Mouse (Mus musculus) urinary bladder, postnatal 14 days (tissue): ENCODE data around the gene Krt42.
"Not testable (repeated sequence)": the region's sequence is repeated elsewhere in the genome, so short reads cannot be mapped to it uniquely, and the experiment has no call there.

Experiments used
- DNase-seq: peaks from one replicate; pipeline ENCODE4 v3.0.0; 2021; ENCODE audit warnings: low spot score

Krt42 gene

DNA sequence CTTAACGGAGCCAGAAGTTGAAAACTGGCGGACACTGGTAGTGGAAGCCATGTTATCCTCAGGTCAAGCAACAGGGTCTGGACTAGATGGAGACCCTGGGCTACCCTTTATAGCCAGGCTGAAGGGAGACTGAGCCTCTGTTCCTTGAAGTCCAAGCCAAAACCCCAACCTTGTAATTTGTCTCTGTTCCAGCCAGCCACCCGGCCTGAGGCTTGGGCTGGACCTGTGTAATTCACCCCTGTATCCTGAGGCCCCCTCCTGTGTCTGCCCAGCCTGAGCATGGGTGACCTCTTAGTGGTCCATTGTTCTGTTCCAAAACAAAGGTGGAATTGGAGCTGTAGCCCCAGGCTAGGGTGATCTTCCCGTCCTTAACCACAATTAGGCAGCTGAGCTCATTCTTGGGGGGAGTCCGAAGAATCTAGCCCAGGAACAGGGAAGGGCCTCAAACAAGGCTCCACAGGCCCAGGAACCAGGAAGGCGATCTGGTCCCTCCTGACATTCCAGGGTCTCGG lies at the start of gene Krt42:
Gene Krt42, minus strand, starts transcription at position 51 of the 512 bp plus-strand sequence.
- DNase-seq: no peak

GRCm38 (mm10) chr11:100318529-100319451 lies 49.1 kb upstream of the Krt42 start:
- DNase-seq: no peak

DNA sequence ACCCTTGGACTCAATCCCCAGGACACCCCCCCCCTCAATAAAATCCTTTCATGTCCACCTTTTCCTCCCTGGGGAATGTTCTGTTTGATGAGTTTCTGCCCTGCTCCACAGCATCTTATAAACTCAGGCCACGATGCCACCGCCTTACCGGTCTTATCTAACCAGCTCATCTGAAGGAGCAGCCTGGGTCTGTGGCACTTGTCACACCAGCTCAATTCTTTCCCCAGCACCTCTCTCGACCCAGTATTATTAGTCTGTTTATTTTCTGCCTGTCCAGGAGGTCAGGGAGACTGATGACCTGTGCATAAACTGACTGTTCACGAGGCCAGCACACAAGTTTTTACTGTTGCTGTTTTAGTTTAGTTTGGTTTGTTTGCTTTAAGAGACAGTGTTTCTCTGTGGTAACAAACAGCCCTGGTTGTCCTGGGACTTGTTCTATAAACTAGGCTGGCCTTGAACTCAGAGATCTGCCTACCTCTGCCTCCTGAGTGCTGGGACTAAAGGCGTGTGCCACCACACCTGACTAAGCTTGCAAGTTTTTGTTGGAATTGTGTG lies 48.2 kb upstream of the Krt42 start:
- DNase-seq: no peak

- DNase-seq: no peak
Measured at GRCm38 (mm10) chr11:100315439-100315838, 45.8 kb upstream of the Krt42 start.

DNA sequence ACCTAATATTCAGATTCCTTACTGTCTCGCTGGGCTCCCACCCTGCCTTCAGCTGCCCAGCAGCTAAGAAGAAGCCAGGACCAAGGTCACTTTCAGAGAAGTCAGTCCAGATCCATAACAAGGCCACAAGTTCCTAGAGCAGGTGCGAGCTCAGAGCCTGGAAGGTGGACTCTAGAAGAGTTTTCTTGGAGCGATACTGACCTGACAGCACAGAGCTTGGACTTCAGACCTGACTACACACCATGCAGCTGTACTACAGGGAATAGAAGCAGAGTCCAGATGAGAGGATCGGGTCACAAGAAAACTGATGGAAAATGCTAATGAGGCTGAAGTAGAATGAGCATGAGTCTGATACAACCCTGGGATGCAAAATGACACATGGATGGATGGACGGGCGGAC lies 43.8 kb upstream of the Krt42 start:
- DNase-seq: no peak

GRCm38 (mm10) chr11:100312096-100312679 lies 42.5 kb upstream of the Krt42 start:
- DNase-seq: no peak

GRCm38 (mm10) chr11:100311656-100312055 lies 42.0 kb upstream of the Krt42 start:
- DNase-seq: no peak

GRCm38 (mm10) chr11:100308672-100309071 lies 39.0 kb upstream of the Krt42 start:
- not testable (repeated sequence) for DNase-seq

DNA sequence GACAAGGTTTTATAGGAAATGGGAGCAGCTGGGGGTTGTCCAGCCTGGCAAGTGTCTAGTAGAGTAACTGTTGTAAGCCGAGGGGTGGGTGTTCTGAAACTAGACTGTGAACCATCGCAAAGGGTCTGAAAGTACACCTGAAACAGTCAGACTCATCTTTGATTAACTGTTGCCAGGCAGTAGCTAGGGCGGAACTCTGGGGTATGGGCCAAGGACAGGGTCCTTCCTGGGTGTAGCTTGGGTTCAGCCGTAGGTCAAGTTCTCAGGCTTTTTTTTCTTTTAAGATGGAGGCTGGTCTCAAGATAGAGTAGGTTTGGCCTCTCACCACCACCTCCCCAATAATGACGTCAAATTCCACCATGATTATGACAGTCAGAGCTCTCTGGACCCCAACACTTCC lies 38.2 kb upstream of the Krt42 start:
- no peak for DNase-seq

- DNase-seq: no peak
Measured at GRCm38 (mm10) chr11:100301292-100301691, 31.6 kb upstream of the Krt42 start.

- peak; percentile 73 for DNase-seq
Measured at GRCm38 (mm10) chr11:100300293-100300692, 30.6 kb upstream of the Krt42 start.

- DNase-seq: peak; percentile 87
Measured at GRCm38 (mm10) chr11:100298274-100299036, 28.8 kb upstream of the Krt42 start.

DNA sequence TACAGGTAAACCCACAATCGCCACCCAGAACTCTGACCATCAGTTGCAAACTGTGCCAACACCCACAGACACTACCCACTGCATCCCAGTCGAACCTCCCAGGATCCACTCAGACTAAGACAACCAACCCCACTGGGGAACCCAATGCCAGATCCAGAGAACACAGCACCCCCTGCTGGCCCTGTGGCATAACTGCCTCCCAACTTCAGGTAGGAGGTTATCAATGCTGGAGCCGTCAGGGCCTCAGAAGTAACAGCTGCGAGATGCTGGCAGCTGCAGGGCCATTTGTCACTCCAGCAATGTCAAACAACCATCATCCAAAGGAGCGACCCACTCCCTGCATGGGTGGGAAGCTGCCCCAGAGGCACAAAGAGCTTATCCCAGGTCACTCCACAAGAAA lies 28.1 kb upstream of the Krt42 start:
- no peak for DNase-seq

DNA sequence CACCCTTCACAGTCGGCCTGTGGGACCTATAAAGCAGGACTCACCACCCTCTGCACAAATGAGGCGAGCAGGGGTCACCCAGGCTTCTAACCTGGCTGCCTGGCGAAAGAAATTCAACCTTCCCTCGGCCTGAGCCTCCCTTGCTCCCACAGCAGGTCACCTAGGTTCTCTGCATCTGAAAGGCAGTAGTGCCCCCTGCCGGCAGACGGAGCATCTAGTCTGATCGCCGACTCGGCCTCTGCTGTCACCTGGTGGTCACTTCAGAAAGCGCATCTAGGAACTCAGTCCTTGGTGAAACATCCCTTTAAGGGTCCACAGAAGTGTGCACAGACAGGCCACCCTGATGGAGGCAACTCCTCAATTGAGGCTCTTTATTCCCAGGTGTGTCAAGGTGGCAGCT lies 25.6 kb upstream of the Krt42 start:
- peak; percentile 89 for DNase-seq

DNA sequence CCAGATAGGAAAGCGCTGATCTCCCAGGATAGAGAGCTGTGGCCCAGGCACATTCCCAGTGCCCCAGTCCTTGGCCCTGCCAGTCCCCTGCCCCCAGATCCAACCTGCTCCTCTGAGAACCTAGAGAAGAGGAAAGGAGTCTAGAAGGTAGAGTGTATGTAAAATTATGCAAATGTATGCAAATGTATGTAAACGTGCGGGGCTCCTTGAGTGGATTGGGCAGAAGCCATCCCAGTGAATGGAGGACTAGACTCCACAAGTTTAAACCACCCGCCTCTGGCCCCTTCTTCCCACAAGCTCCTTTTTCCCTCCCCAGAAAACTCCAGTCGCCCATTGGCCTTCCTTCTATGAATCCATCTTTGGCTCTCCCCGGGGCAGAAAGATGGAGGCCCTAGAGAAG lies 23.2 kb upstream of the Krt42 start:
- no peak for DNase-seq

GRCm38 (mm10) chr11:100290235-100290634 lies 20.6 kb upstream of the Krt42 start:
- DNase-seq: no peak

GRCm38 (mm10) chr11:100288942-100289341 lies 19.3 kb upstream of the Krt42 start:
- DNase-seq: peak; percentile 92

GRCm38 (mm10) chr11:100287024-100287423 lies 17.4 kb upstream of the Krt42 start:
- DNase-seq: peak; percentile 93

DNA sequence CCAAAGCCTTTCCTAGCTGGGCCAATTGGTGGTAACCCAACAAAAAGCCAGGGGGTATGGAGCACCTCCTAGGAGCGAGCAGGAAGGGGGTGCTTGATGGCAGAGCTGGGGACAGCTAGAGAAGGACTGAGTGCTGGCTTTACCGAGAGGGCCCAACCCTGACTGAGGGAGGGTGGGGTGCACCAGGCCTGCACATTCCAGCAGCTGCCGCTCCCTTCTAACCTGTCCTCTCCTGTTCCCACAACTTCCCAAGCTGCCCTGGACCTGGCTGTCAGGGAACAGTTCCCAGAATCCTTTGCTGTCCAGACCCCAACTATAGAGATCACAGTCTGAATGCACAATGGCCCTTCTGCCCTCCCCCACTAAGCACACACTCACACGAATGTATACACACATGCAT lies 15.3 kb upstream of the Krt42 start:
- peak; percentile 64 for DNase-seq

DNA sequence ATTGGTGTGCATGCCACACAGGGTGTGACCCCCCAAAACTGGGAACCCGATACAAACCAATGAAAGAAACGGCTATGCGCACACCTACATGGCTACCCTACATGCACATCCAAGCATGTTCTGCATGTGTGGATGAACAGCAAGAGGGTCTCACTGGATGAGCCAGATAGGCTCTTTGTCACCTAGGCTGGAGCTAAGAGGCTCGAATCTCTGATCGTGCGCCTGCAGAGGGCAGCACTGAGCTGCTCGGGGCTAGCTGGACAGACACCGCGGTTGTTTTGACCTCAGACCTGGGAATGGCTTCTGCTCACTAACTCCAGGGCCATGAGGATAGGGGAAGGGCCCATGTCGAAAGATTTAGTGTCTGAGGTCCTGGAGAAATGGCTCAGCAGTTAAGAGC lies 12.9 kb upstream of the Krt42 start:
- DNase-seq: peak; percentile 92

- DNase-seq: peak; percentile 91
Measured at GRCm38 (mm10) chr11:100281596-100282544, 12.2 kb upstream of the Krt42 start.
